Mouse (Mus musculus) B cell, adult 2 months (primary cell): ENCODE measurements around the gene Hoxc4.

Experiments used
- DNase-seq, 2 experiments: peaks; one replicate each; pipeline ENCODE4 v3.0.0; 2022

Hoxc4 gene

DNA sequence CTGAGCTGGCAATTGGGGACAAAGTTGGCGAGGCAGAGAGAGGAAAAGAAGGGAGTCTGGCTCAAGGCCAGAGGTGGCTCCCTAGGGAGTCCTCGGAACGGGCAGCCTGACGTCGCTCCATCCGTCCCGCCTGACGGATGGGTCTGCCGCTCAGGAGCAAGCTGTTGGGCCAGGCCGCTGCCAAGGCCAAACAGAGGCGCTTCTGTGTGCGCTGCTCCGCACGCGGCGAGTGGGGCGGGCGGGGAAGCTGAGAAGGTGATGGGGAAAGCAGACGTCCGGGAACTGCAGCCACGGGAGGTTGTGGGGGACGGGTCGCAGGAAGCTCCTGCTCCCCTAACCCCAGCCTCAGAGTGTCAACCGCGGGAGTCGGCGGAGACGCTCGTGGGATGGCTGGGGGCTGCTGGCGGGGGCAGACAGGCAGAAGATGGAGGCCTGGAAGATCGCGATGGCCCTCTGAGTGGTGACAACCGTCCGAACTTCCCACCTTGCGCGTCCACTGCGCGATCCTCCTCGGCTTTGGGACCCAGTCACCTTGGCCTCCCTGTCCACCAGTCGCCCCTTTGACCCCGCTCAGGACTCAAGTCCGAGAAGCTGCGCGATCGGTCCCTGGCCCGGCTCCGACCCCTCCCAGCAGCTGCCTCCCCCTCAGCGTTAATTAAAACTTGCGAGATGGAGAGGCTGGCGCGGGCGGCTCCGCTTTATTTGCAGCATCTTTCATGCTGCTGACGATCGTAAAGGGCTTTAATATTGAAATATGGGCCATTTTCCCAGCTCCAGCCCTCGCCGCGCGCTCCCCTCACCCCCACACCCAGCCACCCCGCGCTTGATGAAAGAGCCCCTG lies 67.3 kb downstream of the Hoxc4 start:
- DNase-seq: no peak
